Mouse (Mus musculus) bone marrow macrophage, adult 2 months (primary cell): Measurements from ENCODE around the gene Tmem25. TPM values are rescaled to one million over a fixed set of nuclear protein-coding genes. Genes with fewer than 3 reads are reported as not detected.

Experiments used
- H3K27ac ChIP-seq: 2 replicates; pipeline ENCODE4 v1.5.1; 2012; ENCODE audit warnings: low read depth, low read length; ENCODE audit not compliant: insufficient read depth
- H3K4me1 ChIP-seq: 2 replicates; pipeline ENCODE4 v1.6.1; 2012; ENCODE audit warnings: low read length; ENCODE audit not compliant: control insufficient read depth, insufficient read depth
- H3K4me3 ChIP-seq: 2 replicates; pipeline ENCODE4 v1.5.1; 2012; ENCODE audit warnings: mild to moderate bottlenecking, low read length, moderate library complexity; ENCODE audit not compliant: insufficient read depth
- CTCF ChIP-seq: IDR thresholded peaks from 2 replicates; pipeline ENCODE4 v1.5.1; 2012; ENCODE audit warnings: low read depth, mild to moderate bottlenecking, low read length, moderate library complexity
- POLR2A ChIP-seq: IDR thresholded peaks from 2 replicates; pipeline ENCODE4 v1.6.1; 2012; ENCODE audit warnings: mild to moderate bottlenecking, low read depth, low read length, borderline replicate concordance
- polyA plus RNA-seq: library from polyadenylated mRNA; stranded (reverse); fragments of >200 nt; gene quantifications from 2 replicates; pipeline ENCODE4 v1.2.4, GENCODE M21; 2012; ENCODE audit not compliant: missing spikeins, insufficient read depth, insufficient read length

Gene Tmem25
- polyA plus RNA-seq, 1 experiment = 1.4 TPM

DNA sequence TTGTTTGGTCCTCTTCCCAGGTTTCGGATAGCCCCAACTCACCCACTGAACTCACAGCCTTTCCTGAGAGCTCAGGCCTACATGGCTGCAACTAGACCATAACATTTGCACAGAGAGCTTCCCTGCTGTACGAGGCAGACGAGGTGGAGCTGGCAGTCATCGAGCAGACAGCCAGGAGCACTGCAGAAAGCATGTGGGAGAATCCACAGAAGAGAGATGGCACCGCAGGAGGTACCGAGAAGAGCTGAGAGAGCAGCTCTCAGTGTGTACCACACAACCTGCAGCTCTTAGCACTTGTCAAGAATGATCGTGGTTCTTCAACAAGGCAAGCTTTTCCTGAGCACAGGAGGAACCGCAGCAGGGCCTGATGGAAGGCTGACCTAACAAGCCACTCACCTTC is 15.1 kb upstream of the Tmem25 start:
- TF ChIP-seq CTCF (no peak), POLR2A (no peak)
- H3K4me1 ChIP-seq = no peaks in the 10 kb centered on the region
- no peak overlapping the region for H3K27ac ChIP-seq
- no peak overlapping the region for H3K4me3 ChIP-seq

GRCm38 (mm10) chr9:44810316-44810715 is 11.2 kb upstream of the Tmem25 start:
- H3K4me3 ChIP-seq = no peak overlapping the region
- H3K4me1 ChIP-seq = no peaks in the 10 kb centered on the region
- TF ChIP-seq CTCF (no peak), POLR2A (no peak)
- no peak overlapping the region for H3K27ac ChIP-seq

DNA sequence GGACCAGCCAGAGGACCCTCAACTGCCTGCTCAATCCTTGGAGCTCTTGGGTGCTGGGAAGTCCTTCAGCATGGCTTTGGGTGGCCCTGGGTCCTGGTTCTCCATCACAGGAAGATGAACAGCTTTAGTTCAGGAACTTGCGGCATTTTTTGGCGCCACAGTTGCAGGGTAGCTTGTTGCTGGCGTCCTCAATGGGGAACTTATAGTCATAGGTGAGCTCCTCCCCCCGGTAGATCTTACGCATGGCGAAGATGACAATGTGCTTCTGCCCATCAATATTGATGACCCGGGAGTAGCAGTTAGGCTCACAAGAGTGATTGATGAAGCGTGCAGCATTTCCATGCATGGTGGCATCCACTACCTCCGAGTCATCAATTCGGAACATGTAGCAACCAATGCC is 8.7 kb upstream of the Tmem25 start:
- no peak overlapping the region for H3K27ac ChIP-seq
- no peak overlapping the region for H3K4me3 ChIP-seq
- TF ChIP-seq POLR2A (no peak), CTCF (no peak)
- H3K4me1 ChIP-seq = no peaks in the 10 kb centered on the region

DNA sequence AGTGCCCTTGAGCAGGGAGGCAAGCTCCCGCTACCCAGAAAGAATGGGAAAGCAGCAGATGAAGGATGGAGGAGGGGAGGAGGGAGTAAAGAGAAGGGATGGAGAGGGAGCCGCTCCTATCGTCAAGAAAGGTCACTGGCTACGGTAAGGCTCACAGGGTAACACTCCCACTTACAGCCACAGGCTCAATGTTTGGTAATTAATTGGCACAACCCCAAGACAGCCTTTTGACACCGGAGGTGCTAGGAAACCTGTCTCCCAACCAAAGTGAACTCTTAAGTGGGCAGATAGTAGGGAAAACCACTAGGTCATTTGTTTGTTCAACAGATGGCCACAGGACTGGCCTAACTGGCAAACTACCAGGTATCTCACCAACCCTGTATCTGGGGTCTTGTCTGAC is 8.0 kb upstream of the Tmem25 start:
- Histone ChIP-seq H3K4me3 (no peak overlapping the region), H3K27ac (no peak overlapping the region), H3K4me1 (0 out of 2 replicates have a peak, but pooled peaks cover under 1% of the 10 kb centered on the region)
- TF ChIP-seq POLR2A = no peak
- no peak for TF ChIP-seq CTCF

DNA sequence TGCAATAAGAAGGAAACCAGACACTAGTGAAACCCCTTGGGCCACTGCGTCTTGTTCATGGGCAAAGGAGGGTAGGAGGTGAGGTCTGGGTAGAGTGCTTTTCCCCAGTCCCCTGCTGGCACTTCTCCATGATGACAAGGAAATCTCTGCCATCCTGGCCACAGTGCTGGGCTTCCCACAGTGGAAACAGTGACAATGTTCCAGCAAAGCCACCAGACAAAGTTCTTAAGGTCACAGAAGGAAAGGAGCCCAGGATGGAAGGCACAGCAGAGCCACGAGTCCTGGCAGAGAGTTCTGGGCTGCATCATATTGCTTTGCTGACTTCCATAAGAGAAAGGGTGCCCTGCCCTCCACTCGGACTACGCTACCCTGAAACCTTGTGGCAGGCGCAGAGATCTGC is 6.4 kb upstream of the Tmem25 start:
- TF ChIP-seq POLR2A (no peak), CTCF (no peak)
- Histone ChIP-seq H3K4me3 (no peak overlapping the region), H3K27ac (no peak overlapping the region), H3K4me1 (peaks cover 7% of the 10 kb centered on the region; the same call in 1 of the 2 replicates)

GRCm38 (mm10) chr9:44804678-44805077 is 5.6 kb upstream of the Tmem25 start:
- peaks cover 14% of the 10 kb centered on the region; the same call in 1 of the 2 replicates for H3K4me1 ChIP-seq
- H3K27ac ChIP-seq = no peak overlapping the region
- no peak overlapping the region for H3K4me3 ChIP-seq
- TF ChIP-seq CTCF = no peak

DNA sequence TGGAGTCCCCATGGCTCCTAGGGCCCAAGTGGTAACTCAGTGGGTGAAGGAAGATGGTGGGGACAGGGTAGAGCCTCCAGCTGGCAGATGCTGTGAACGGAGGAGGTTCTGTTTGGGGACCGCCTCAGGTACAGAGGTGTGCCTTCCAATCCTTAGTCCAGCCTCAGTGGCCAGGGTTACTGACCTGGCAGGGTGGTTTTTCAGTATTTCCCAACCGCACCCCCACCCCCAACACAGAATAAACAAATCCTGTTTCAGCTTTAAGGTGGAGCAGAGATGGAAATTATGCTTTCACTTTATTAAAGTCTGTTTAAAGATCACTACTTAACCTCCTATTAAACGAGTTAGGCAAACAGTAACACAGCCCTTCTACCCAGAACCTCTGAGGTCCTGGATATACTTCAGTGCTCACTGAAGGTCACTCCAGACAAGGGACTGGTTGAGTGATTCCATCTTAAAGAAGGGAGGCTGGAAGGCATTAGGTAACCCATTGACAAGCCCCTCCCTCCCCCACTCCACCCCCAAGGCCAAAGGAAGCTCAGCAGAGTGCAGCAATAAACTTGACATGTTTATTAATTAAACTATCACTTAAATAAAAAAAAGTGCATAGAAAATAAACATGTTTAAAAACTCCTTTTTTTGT is 3.8 kb upstream of the Tmem25 start, which contains the start of gene Ttc36:
Ttc36 (minus strand) TSS at position 265 of the 643 bp plus-strand sequence.
- Histone ChIP-seq H3K4me1 (peaks cover 17% of the 10 kb centered on the region; the same call in 1 of the 2 replicates), H3K4me3 (no peak within 1 kb of the TSS), H3K27ac (no peak within 1 kb of the TSS)
- TF ChIP-seq CTCF (no peak), POLR2A (no peak)

GRCm38 (mm10) chr9:44801669-44802068 is 2.6 kb upstream of the Tmem25 start:
- Histone ChIP-seq H3K27ac (no peak overlapping the region), H3K4me1 (peaks cover 17% of the 10 kb centered on the region; the same call in 1 of the 2 replicates), H3K4me3 (no peak overlapping the region)
- no peak for TF ChIP-seq CTCF
- TF ChIP-seq POLR2A = no peak

DNA sequence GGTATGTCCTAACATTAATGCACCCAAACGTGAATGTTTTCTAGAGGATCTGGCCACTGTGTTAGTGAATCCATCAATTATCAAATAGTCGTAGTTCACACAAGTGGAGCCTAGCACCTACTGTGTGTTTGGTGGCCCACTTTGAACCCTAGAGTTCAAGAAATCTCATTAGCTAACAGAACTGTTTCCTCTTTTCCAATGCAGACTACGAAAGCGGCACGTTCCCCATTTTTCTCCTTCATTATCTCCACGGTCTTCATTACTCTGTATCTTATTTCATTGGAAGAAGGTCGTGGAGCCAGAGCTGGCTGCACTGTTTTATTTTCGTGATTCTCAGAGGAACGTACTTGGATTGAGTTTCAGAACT is 834 bp upstream of the Tmem25 start:
- no peak overlapping the region for H3K27ac ChIP-seq
- H3K4me1 ChIP-seq = peaks cover 17% of the 10 kb centered on the region; the same call in 1 of the 2 replicates
- TF ChIP-seq POLR2A = no peak
- TF ChIP-seq CTCF = no peak
- peak overlapping the region; percentile 64; the same call in 1 of the 2 replicates for H3K4me3 ChIP-seq

DNA sequence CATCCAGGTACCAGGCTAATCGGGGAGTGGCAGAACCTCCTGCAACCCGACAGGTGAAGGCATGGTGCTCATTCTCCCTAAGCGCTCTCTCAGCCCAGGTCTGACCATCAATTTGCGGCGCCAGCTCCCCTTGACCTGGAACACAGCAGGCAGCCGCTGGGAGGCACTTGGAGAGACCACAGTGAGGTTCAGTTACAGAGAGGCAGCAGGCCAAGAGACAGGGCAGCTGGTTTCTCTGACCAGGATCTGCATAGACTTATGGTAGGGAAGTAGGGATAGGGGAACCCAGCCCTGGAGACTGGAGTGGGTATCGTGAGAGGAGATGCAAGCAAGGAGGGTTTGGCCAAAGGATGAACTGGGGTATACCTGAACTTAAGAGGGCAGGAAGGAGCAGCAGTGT is 809 bp downstream of the Tmem25 start:
- peaks cover 17% of the 10 kb centered on the region; the same call in 1 of the 2 replicates for H3K4me1 ChIP-seq
- TF ChIP-seq CTCF = no peak
- no peak for TF ChIP-seq POLR2A
- H3K4me3 ChIP-seq = no peak overlapping the region
- H3K27ac ChIP-seq = no peak overlapping the region

- Histone ChIP-seq H3K4me3 (no peak overlapping the region), H3K4me1 (no peaks in the 10 kb centered on the region), H3K27ac (no peak overlapping the region)
- TF ChIP-seq POLR2A (no peak), CTCF (no peak)
These were observed 6.3 kb downstream of the Tmem25 start for GRCm38 (mm10) chr9:44792842-44793241.
